Mouse (Mus musculus): Measurements from ENCODE around the gene Car2.

The Car2 gene

GRCm38 (mm10) chr3:14886102-14887098, at the start of gene Car2:
Gene Car2 (plus strand): TSS chr3:14886273.
- DNase-seq (ENCODE audit: low read depth): no peak

- DNase-seq (ENCODE audit: low read depth): no peak
Measured at GRCm38 (mm10) chr3:14838936-14839335, 47.1 kb upstream of the Car2 start.

GRCm38 (mm10) chr3:14839466-14840118, 46.5 kb upstream of the Car2 start:
- DNase-seq (ENCODE audit: low read depth): no peak

GRCm38 (mm10) chr3:14848587-14849254, 37.4 kb upstream of the Car2 start:
- DNase-seq (ENCODE audit: low read depth): no peak

- DNase-seq (ENCODE audit: low read depth): no peak
Measured at GRCm38 (mm10) chr3:14853966-14854365, 32.1 kb upstream of the Car2 start.

- DNase-seq (ENCODE audit: low read depth): no peak
Measured at GRCm38 (mm10) chr3:14854446-14854845, 31.6 kb upstream of the Car2 start.

GRCm38 (mm10) chr3:14857874-14858273, 28.2 kb upstream of the Car2 start:
- DNase-seq (ENCODE audit: low read depth): no peak

- no peak for DNase-seq (ENCODE audit: low read depth)
Measured at GRCm38 (mm10) chr3:14860291-14860690, 25.8 kb upstream of the Car2 start.

- no peak for DNase-seq (ENCODE audit: low read depth)
Measured at GRCm38 (mm10) chr3:14861165-14861564, 24.9 kb upstream of the Car2 start.

GRCm38 (mm10) chr3:14861787-14862186, 24.3 kb upstream of the Car2 start:
- DNase-seq (ENCODE audit: low read depth): no peak

GRCm38 (mm10) chr3:14862654-14863021, 23.4 kb upstream of the Car2 start:
- DNase-seq (ENCODE audit: low read depth): no peak

- no peak for DNase-seq (ENCODE audit: low read depth)
Measured at GRCm38 (mm10) chr3:14863022-14863711, 22.9 kb upstream of the Car2 start, which contains the start of gene Car3. Gene Car3 (plus strand): TSS chr3:14863512.

GRCm38 (mm10) chr3:14863922-14864321, 22.2 kb upstream of the Car2 start:
- DNase-seq (ENCODE audit: low read depth): no peak

GRCm38 (mm10) chr3:14865941-14866340, 20.1 kb upstream of the Car2 start:
- no peak for DNase-seq (ENCODE audit: low read depth)

- DNase-seq (ENCODE audit: low read depth): no peak
Measured at GRCm38 (mm10) chr3:14869779-14870178, 16.3 kb upstream of the Car2 start.

- no peak for DNase-seq (ENCODE audit: low read depth)
Measured at GRCm38 (mm10) chr3:14870528-14870927, 15.5 kb upstream of the Car2 start.

GRCm38 (mm10) chr3:14871386-14871785, 14.7 kb upstream of the Car2 start:
- no peak for DNase-seq (ENCODE audit: low read depth)

- no peak for DNase-seq (ENCODE audit: low read depth)
Measured at GRCm38 (mm10) chr3:14874402-14875040, 11.6 kb upstream of the Car2 start.

GRCm38 (mm10) chr3:14876325-14876918, 9.7 kb upstream of the Car2 start:
- DNase-seq (ENCODE audit: low read depth): no peak

- DNase-seq (ENCODE audit: low read depth): peak; percentile 80
Measured at GRCm38 (mm10) chr3:14877251-14877909, 8.7 kb upstream of the Car2 start.

Measured in c-Kit-positive CD71-positive TER-119-negative erythroid progenitor cells, embryonic 14.5 days (primary cell).